Mouse (Mus musculus) large intestine, adult 2 months (tissue): ENCODE measurements around the gene Ier5. TPM values are rescaled to one million over a fixed set of nuclear protein-coding genes. Genes with fewer than 3 reads are reported as not detected.

Experiments used
- DNase-seq: peaks from one replicate; pipeline ENCODE4 v3.0.0-alpha.2; 2012; ENCODE audit warnings: low read depth, low spot score
- WGBS: fragments of 180-500 bp; shearing (Covaris S2); methylation state at CpG from one replicate; pipeline ENCODE4 v1.1.7; 2018; 5-methylcytosine and 5-hydroxymethylcytosine counted together
- polyA plus RNA-seq: library from polyadenylated mRNA; depleted of rRNA; stranded (reverse); fragments of >200 nt; gene quantifications from 2 replicates; pipeline ENCODE4 v1.2.3, GENCODE M21; 2012

Gene Ier5
- polyA plus RNA-seq, 1 experiment, result 25.3 TPM

GRCm38 (mm10) chr1:155103991-155104390, 4.6 kb upstream of the Ier5 start:
- 89% methylated on average over 5 of the region's 5 CpGs for WGBS
- DNase-seq, result no peak

GRCm38 (mm10) chr1:155102631-155103030, 3.2 kb upstream of the Ier5 start:
- WGBS, result 85% methylated on average over 4 of the region's 4 CpGs
- no peak for DNase-seq

- DNase-seq, result no peak
- under 1% methylated on average over 93 of the region's 93 CpGs for WGBS
Measured at GRCm38 (mm10) chr1:155098486-155099279, 753 bp downstream of the Ier5 start.

- no peak for DNase-seq
- under 1% methylated on average over 33 of the region's 33 CpGs for WGBS
Measured at GRCm38 (mm10) chr1:155097931-155098485, 1.4 kb downstream of the Ier5 start.

- WGBS, result 10% methylated on average over 6 of the region's 6 CpGs
Measured at GRCm38 (mm10) chr1:155097354-155097753, 2.1 kb downstream of the Ier5 start.

GRCm38 (mm10) chr1:155096620-155097261, 2.7 kb downstream of the Ier5 start:
- 63% methylated on average over 4 of the region's 4 CpGs for WGBS
- DNase-seq, result no peak

More at GRCm38 (mm10) chr1:155097354-155097753, 2.1 kb downstream of the Ier5 start:
- no peak for DNase-seq

- no peak for DNase-seq
- 66% methylated on average over 9 of the region's 9 CpGs for WGBS
Measured at GRCm38 (mm10) chr1:155093971-155094707, 5.3 kb downstream of the Ier5 start.

GRCm38 (mm10) chr1:155093145-155093791, 6.2 kb downstream of the Ier5 start:
- DNase-seq, result no peak
- WGBS, result 44% methylated on average over 4 of the region's 4 CpGs

GRCm38 (mm10) chr1:155091842-155092800, 7.3 kb downstream of the Ier5 start:
- DNase-seq, result no peak
- WGBS, result 30% methylated on average over 14 of the region's 14 CpGs

GRCm38 (mm10) chr1:155091374-155091841, 8.0 kb downstream of the Ier5 start:
- DNase-seq, result no peak
- WGBS, result 56% methylated on average over 7 of the region's 7 CpGs

GRCm38 (mm10) chr1:155090736-155091135, 8.7 kb downstream of the Ier5 start:
- no peak for DNase-seq
- 79% methylated on average over 1 of the region's 1 CpGs for WGBS

- 89% methylated on average over 7 of the region's 7 CpGs for whole genome bisulfite sequencing
- no peak for DNase-seq
Measured at GRCm38 (mm10) chr1:155090327-155090726, 9.1 kb downstream of the Ier5 start.

GRCm38 (mm10) chr1:155088847-155089603, 10.4 kb downstream of the Ier5 start:
- no peak for DNase-seq
- 34% methylated on average over 16 of the region's 16 CpGs for whole genome bisulfite sequencing

- WGBS, result 92% methylated on average over 4 of the region's 4 CpGs
- no peak for DNase-seq
Measured at GRCm38 (mm10) chr1:155088046-155088445, 11.4 kb downstream of the Ier5 start.

GRCm38 (mm10) chr1:155086893-155087292, 12.5 kb downstream of the Ier5 start:
- no peak for DNase-seq

GRCm38 (mm10) chr1:155086416-155086815, 13.0 kb downstream of the Ier5 start:
- 30% methylated on average over 7 of the region's 7 CpGs for WGBS
- no peak for DNase-seq

More at GRCm38 (mm10) chr1:155086893-155087292, 12.5 kb downstream of the Ier5 start:
- 55% methylated on average over 4 of the region's 4 CpGs for WGBS

GRCm38 (mm10) chr1:155084839-155085238, 14.6 kb downstream of the Ier5 start:
- DNase-seq, result peak; percentile 85
- WGBS, result 19% methylated on average over 8 of the region's 8 CpGs
